Mouse (Mus musculus) stomach, embryonic 15.5 days (tissue): Measurements from ENCODE around the gene Map2k5. TPM values are rescaled to one million over a fixed set of nuclear protein-coding genes. Genes with fewer than 3 reads are reported as not detected.

Experiments
- ATAC-seq: fragments of 200-750 bp; cut with Nextera tagmentation; 2 replicates; pipeline ENCODE4 v1.8.0; 2017; ENCODE audit warnings: low read depth, moderate number of reproducible peaks, moderate TSS enrichment; ENCODE audit not compliant: insufficient read depth, low FRiP score
- H3K27ac ChIP-seq: fragments of 300-500 bp; sonication (generic); 2 replicates; pipeline ENCODE4 v1.5.1; 2015; ENCODE audit warnings: mild to moderate bottlenecking, inconsistent platforms
- H3K27me3 ChIP-seq: fragments of 300-500 bp; sonication (generic); replicated peaks from 2 replicates; pipeline ENCODE4 v1.6.1; 2015; ENCODE audit warnings: inconsistent platforms
- H3K36me3 ChIP-seq: fragments of 300-500 bp; sonication (generic); 2 replicates; pipeline ENCODE4 v1.6.1; 2015; ENCODE audit warnings: inconsistent platforms
- H3K4me1 ChIP-seq: fragments of 300-500 bp; sonication (generic); 2 replicates; pipeline ENCODE4 v1.6.1; 2015; ENCODE audit warnings: inconsistent platforms
- H3K4me2 ChIP-seq: fragments of 300-500 bp; sonication (generic); 2 replicates; pipeline ENCODE4 v1.6.1; 2015; ENCODE audit warnings: mild to moderate bottlenecking, inconsistent platforms
- H3K4me3 ChIP-seq: fragments of 300-500 bp; sonication (generic); replicated peaks from 2 replicates; pipeline ENCODE4 v1.5.1; 2015; ENCODE audit warnings: inconsistent platforms
- H3K9ac ChIP-seq: fragments of 300-500 bp; sonication (generic); 2 replicates; pipeline ENCODE4 v1.6.1; 2015; ENCODE audit warnings: inconsistent platforms
- H3K9me3 ChIP-seq: fragments of 300-500 bp; sonication (generic); 2 replicates; pipeline ENCODE4 v1.6.1; 2016; ENCODE audit warnings: inconsistent platforms
- WGBS: fragments of 180-500 bp; shearing (Covaris S2); methylation state at CpG from one replicate; pipeline ENCODE4 v1.1.7; 2015; 5-methylcytosine and 5-hydroxymethylcytosine counted together
- polyA plus RNA-seq: library from polyadenylated mRNA; unstranded; fragments of >200 nt; fragmentation: Nextera tagmentation; extraction: Ambion mirVana; gene quantifications from 2 replicates; pipeline ENCODE4 v1.2.1, GENCODE M21; 2015

Gene Map2k5
- polyA plus RNA-seq, 1 experiment from 2014 or later = 26.1 TPM

GRCm38 (mm10) chr9:63295551-63295958 lies 82.1 kb downstream of the Map2k5 start:
- no peaks in the 10 kb centered on the region for H3K4me1 ChIP-seq
- no peak overlapping the region for H3K9ac ChIP-seq
- H3K9me3 ChIP-seq = no peaks in the 10 kb centered on the region
- no peak overlapping the region for H3K4me3 ChIP-seq
- H3K4me2 ChIP-seq = no peak overlapping the region
- ATAC-seq = no peak
- H3K27ac ChIP-seq = no peak overlapping the region
- H3K27me3 ChIP-seq = no peaks in the 10 kb centered on the region
- no peaks in the 10 kb centered on the region for H3K36me3 ChIP-seq
- 69% methylated on average over 7 of the region's 7 CpGs for WGBS

GRCm38 (mm10) chr9:63294846-63295245 lies 82.9 kb downstream of the Map2k5 start:
- H3K4me1 ChIP-seq = no peaks in the 10 kb centered on the region
- H3K4me3 ChIP-seq = no peak overlapping the region
- H3K27ac ChIP-seq = no peak overlapping the region
- WGBS = 76% methylated on average over 6 of the region's 6 CpGs
- no peak overlapping the region for H3K4me2 ChIP-seq
- H3K27me3 ChIP-seq = no peaks in the 10 kb centered on the region
- no peak overlapping the region for H3K9ac ChIP-seq
- no peaks in the 10 kb centered on the region for H3K36me3 ChIP-seq
- H3K9me3 ChIP-seq = no peaks in the 10 kb centered on the region
- ATAC-seq = no peak

- ATAC-seq = no peak
- no peak overlapping the region for H3K4me2 ChIP-seq
- no peak overlapping the region for H3K9ac ChIP-seq
- H3K4me3 ChIP-seq = no peak overlapping the region
- no peak overlapping the region for H3K27ac ChIP-seq
- no peaks in the 10 kb centered on the region for H3K27me3 ChIP-seq
- H3K4me1 ChIP-seq = no peaks in the 10 kb centered on the region
- H3K36me3 ChIP-seq = no peaks in the 10 kb centered on the region
- no peaks in the 10 kb centered on the region for H3K9me3 ChIP-seq
- 37% methylated on average over 13 of the region's 13 CpGs for WGBS
Observed at GRCm38 (mm10) chr9:63293781-63294480, 83.8 kb downstream of the Map2k5 start.

GRCm38 (mm10) chr9:63288676-63289075 lies 89.0 kb downstream of the Map2k5 start:
- Histone ChIP-seq H3K27me3 (no peaks in the 10 kb centered on the region), H3K9ac (no peak overlapping the region), H3K4me1 (no peaks in the 10 kb centered on the region), H3K36me3 (no peaks in the 10 kb centered on the region), H3K4me2 (no peak overlapping the region), H3K4me3 (no peak overlapping the region), H3K9me3 (no peaks in the 10 kb centered on the region), H3K27ac (no peak overlapping the region)
- 86% methylated on average over 4 of the region's 4 CpGs for WGBS
- no peak for ATAC-seq

GRCm38 (mm10) chr9:63284392-63284791 lies 93.3 kb downstream of the Map2k5 start:
- no peak overlapping the region for H3K27ac ChIP-seq
- WGBS = 93% methylated on average over 9 of the region's 9 CpGs
- ATAC-seq = no peak

GRCm38 (mm10) chr9:63281996-63282395 lies 95.7 kb downstream of the Map2k5 start:
- H3K4me3 ChIP-seq = no peak overlapping the region
- no peak overlapping the region for H3K27ac ChIP-seq
- H3K36me3 ChIP-seq = peaks cover 3% of the 10 kb centered on the region; the same call in 1 of the 2 replicates
- ATAC-seq = no peak
- 91% methylated on average over 7 of the region's 7 CpGs for WGBS
- H3K9ac ChIP-seq = no peak overlapping the region
- no peaks in the 10 kb centered on the region for H3K4me1 ChIP-seq
- H3K9me3 ChIP-seq = no peaks in the 10 kb centered on the region
- H3K27me3 ChIP-seq = no peaks in the 10 kb centered on the region
- no peak overlapping the region for H3K4me2 ChIP-seq

More at GRCm38 (mm10) chr9:63284392-63284791, 93.3 kb downstream of the Map2k5 start:
- H3K9me3 ChIP-seq = no peaks in the 10 kb centered on the region
- H3K4me2 ChIP-seq = no peak overlapping the region
- H3K36me3 ChIP-seq = peaks cover 3% of the 10 kb centered on the region; the same call in 1 of the 2 replicates
- H3K4me1 ChIP-seq = no peaks in the 10 kb centered on the region
- H3K4me3 ChIP-seq = no peak overlapping the region
- no peaks in the 10 kb centered on the region for H3K27me3 ChIP-seq
- H3K9ac ChIP-seq = no peak overlapping the region

GRCm38 (mm10) chr9:63281086-63281485 lies 96.6 kb downstream of the Map2k5 start:
- H3K27me3 ChIP-seq = no peaks in the 10 kb centered on the region
- H3K9me3 ChIP-seq = no peaks in the 10 kb centered on the region
- no peaks in the 10 kb centered on the region for H3K4me1 ChIP-seq
- H3K4me2 ChIP-seq = no peak overlapping the region
- no peak overlapping the region for H3K9ac ChIP-seq
- peaks cover 3% of the 10 kb centered on the region; the same call in 1 of the 2 replicates for H3K36me3 ChIP-seq
- ATAC-seq = no peak
- H3K27ac ChIP-seq = no peak overlapping the region
- H3K4me3 ChIP-seq = no peak overlapping the region
- whole genome bisulfite sequencing = 72% methylated on average over 2 of the region's 2 CpGs

- Histone ChIP-seq H3K4me3 (no peak overlapping the region), H3K9ac (no peak overlapping the region), H3K36me3 (no peaks in the 10 kb centered on the region), H3K9me3 (no peaks in the 10 kb centered on the region), H3K27me3 (no peaks in the 10 kb centered on the region), H3K4me1 (no peaks in the 10 kb centered on the region), H3K4me2 (no peak overlapping the region), H3K27ac (no peak overlapping the region)
- peak; percentile 39; the same call in 1 of the 2 replicates for ATAC-seq
- WGBS = 41% methylated on average over 6 of the region's 6 CpGs
Observed at GRCm38 (mm10) chr9:63273781-63274180, 103.9 kb downstream of the Map2k5 start.

GRCm38 (mm10) chr9:63269839-63270238 lies 107.9 kb downstream of the Map2k5 start:
- Histone ChIP-seq H3K27me3 (no peaks in the 10 kb centered on the region), H3K27ac (no peak overlapping the region), H3K36me3 (no peaks in the 10 kb centered on the region), H3K9me3 (no peaks in the 10 kb centered on the region), H3K9ac (no peak overlapping the region), H3K4me1 (no peaks in the 10 kb centered on the region), H3K4me3 (no peak overlapping the region), H3K4me2 (no peak overlapping the region)
- WGBS = 58% methylated on average over 3 of the region's 3 CpGs
- no peak for ATAC-seq

- no peaks in the 10 kb centered on the region for H3K9me3 ChIP-seq
- no peaks in the 10 kb centered on the region for H3K27me3 ChIP-seq
- no peak overlapping the region for H3K4me2 ChIP-seq
- H3K4me3 ChIP-seq = no peak overlapping the region
- no peak overlapping the region for H3K27ac ChIP-seq
- WGBS = 58% methylated on average over 1 of the region's 1 CpGs
- no peak overlapping the region for H3K9ac ChIP-seq
- 0 out of 2 replicates have a peak, but pooled peaks cover 4% of the 10 kb centered on the region for H3K4me1 ChIP-seq
- ATAC-seq = no peak
- no peaks in the 10 kb centered on the region for H3K36me3 ChIP-seq
Observed at GRCm38 (mm10) chr9:63263188-63263587, 114.5 kb downstream of the Map2k5 start.

- WGBS = 56% methylated on average over 3 of the region's 3 CpGs
- Histone ChIP-seq H3K27me3 (no peaks in the 10 kb centered on the region), H3K4me3 (no peak overlapping the region), H3K9ac (no peak overlapping the region), H3K27ac (no peak overlapping the region), H3K9me3 (no peaks in the 10 kb centered on the region), H3K4me1 (0 out of 2 replicates have a peak, but pooled peaks cover 4% of the 10 kb centered on the region), H3K36me3 (no peaks in the 10 kb centered on the region), H3K4me2 (no peak overlapping the region)
- ATAC-seq = no peak
Observed at GRCm38 (mm10) chr9:63258768-63259167, 118.9 kb downstream of the Map2k5 start.

- Histone ChIP-seq H3K27me3 (no peaks in the 10 kb centered on the region), H3K4me3 (no peak overlapping the region), H3K36me3 (no peaks in the 10 kb centered on the region), H3K9me3 (no peaks in the 10 kb centered on the region), H3K4me1 (0 out of 2 replicates have a peak, but pooled peaks cover 4% of the 10 kb centered on the region), H3K4me2 (no peak overlapping the region), H3K27ac (no peak overlapping the region), H3K9ac (no peak overlapping the region)
- ATAC-seq = no peak
- WGBS = 85% methylated on average over 4 of the region's 4 CpGs
Observed at GRCm38 (mm10) chr9:63257739-63258138, 120.0 kb downstream of the Map2k5 start.
